Mouse (Mus musculus): ENCODE measurements around the gene G530012D18Rik.
"Not testable (repeated sequence)": the region's sequence is repeated elsewhere in the genome, so short reads cannot be mapped to it uniquely, and the experiment has no call there.

The G530012D18Rik gene

GRCm38 (mm10) chr1:85575376-85575775 lies at the start of gene G530012D18Rik:
TSS of gene G530012D18Rik (plus strand) at chr1:85575676.
- not testable (repeated sequence) for DNase-seq (ENCODE audit: low spot score)

- DNase-seq (ENCODE audit: low spot score), result not testable (repeated sequence)
Measured at GRCm38 (mm10) chr1:85526401-85526800, 49.1 kb upstream of the G530012D18Rik start.

GRCm38 (mm10) chr1:85528451-85529110 lies 46.9 kb upstream of the G530012D18Rik start:
- DNase-seq (ENCODE audit: low spot score), result not testable (repeated sequence)

- DNase-seq (ENCODE audit: low spot score), result not testable (repeated sequence)
Measured at GRCm38 (mm10) chr1:85543818-85544217, 31.7 kb upstream of the G530012D18Rik start.

- DNase-seq (ENCODE audit: low spot score), result not testable (repeated sequence)
Measured at GRCm38 (mm10) chr1:85546442-85546841, 29.0 kb upstream of the G530012D18Rik start.

GRCm38 (mm10) chr1:85555261-85555660 lies 20.2 kb upstream of the G530012D18Rik start:
- peak; percentile 34 for DNase-seq (ENCODE audit: low spot score)

GRCm38 (mm10) chr1:85573554-85573953 lies 1.9 kb upstream of the G530012D18Rik start:
- not testable (repeated sequence) for DNase-seq (ENCODE audit: low spot score)

GRCm38 (mm10) chr1:85578372-85579010 lies 3.0 kb downstream of the G530012D18Rik start:
- not testable (repeated sequence) for DNase-seq (ENCODE audit: low spot score)

GRCm38 (mm10) chr1:85579199-85580147 lies 4.0 kb downstream of the G530012D18Rik start:
- not testable (repeated sequence) for DNase-seq (ENCODE audit: low spot score)

GRCm38 (mm10) chr1:85580148-85580534 lies 4.7 kb downstream of the G530012D18Rik start:
- not testable (repeated sequence) for DNase-seq (ENCODE audit: low spot score)

GRCm38 (mm10) chr1:85580578-85580977 lies 5.1 kb downstream of the G530012D18Rik start:
- not testable (repeated sequence) for DNase-seq (ENCODE audit: low spot score)

- not testable (repeated sequence) for DNase-seq (ENCODE audit: low spot score)
Measured at GRCm38 (mm10) chr1:85581518-85581917, 6.0 kb downstream of the G530012D18Rik start.

- not testable (repeated sequence) for DNase-seq (ENCODE audit: low spot score)
Measured at GRCm38 (mm10) chr1:85588697-85589096, 13.2 kb downstream of the G530012D18Rik start.

- DNase-seq (ENCODE audit: low spot score), result not testable (repeated sequence)
Measured at GRCm38 (mm10) chr1:85592526-85592925, 17.1 kb downstream of the G530012D18Rik start.

- not testable (repeated sequence) for DNase-seq (ENCODE audit: low spot score)
Measured at GRCm38 (mm10) chr1:85598271-85599012, 23.0 kb downstream of the G530012D18Rik start, which contains the start of gene Sp110. TSS of gene Sp110 (minus strand) at chr1:85598817.

- not testable (repeated sequence) for DNase-seq (ENCODE audit: low spot score)
Measured at GRCm38 (mm10) chr1:85600078-85600477, 24.6 kb downstream of the G530012D18Rik start, which contains the start of gene Sp140. TSS of gene Sp140 (plus strand) at chr1:85600378.

GRCm38 (mm10) chr1:85600794-85601193 lies 25.3 kb downstream of the G530012D18Rik start:
- DNase-seq (ENCODE audit: low spot score), result not testable (repeated sequence)

- not testable (repeated sequence) for DNase-seq (ENCODE audit: low spot score)
Measured at GRCm38 (mm10) chr1:85604341-85604740, 28.9 kb downstream of the G530012D18Rik start.

- DNase-seq (ENCODE audit: low spot score), result not testable (repeated sequence)
Measured at GRCm38 (mm10) chr1:85608361-85608760, 32.9 kb downstream of the G530012D18Rik start.

- DNase-seq (ENCODE audit: low spot score), result not testable (repeated sequence)
Measured at GRCm38 (mm10) chr1:85610581-85610980, 35.1 kb downstream of the G530012D18Rik start.

GRCm38 (mm10) chr1:85615096-85615495 lies 39.6 kb downstream of the G530012D18Rik start:
- DNase-seq (ENCODE audit: low spot score), result not testable (repeated sequence)

Data from ovary, adult 18-20 months (tissue).